Mouse (Mus musculus) liver, adult 2 months (tissue): Measurements from ENCODE around the gene Atg16l1.

Source experiments
- CTCF ChIP-seq: fragments of 200-500 bp; IDR thresholded peaks from 2 replicates; pipeline ENCODE4 v1.5.1; 2011; ENCODE audit warnings: low read depth, low read length, control low read depth
- POLR2A ChIP-seq: fragments of 200-500 bp; IDR thresholded peaks from 2 replicates; pipeline ENCODE4 v1.6.1; 2011; ENCODE audit warnings: low read length, control low read depth; ENCODE audit not compliant: insufficient read depth; ENCODE audit errors: extremely low read depth

- no peak for TF ChIP-seq CTCF
- no peak for TF ChIP-seq POLR2A
Observed at GRCm38 (mm10) chr1:87773336-87773735, 17.7 kb downstream of the Atg16l1 start.
